Mouse (Mus musculus) liver, postnatal 0 days (tissue): ENCODE results near the gene Atp6ap1l.

Experiments used
- CTCF ChIP-seq: sonication (generic); IDR thresholded peaks from 2 replicates; pipeline ENCODE4 v1.5.1; 2016; ENCODE audit warnings: antibody characterized with exemption, low read depth
- EP300 ChIP-seq: IDR thresholded peaks from 2 replicates; pipeline ENCODE4 v1.6.1; 2016; ENCODE audit warnings: antibody characterized with exemption, low read depth, mild to moderate bottlenecking

DNA sequence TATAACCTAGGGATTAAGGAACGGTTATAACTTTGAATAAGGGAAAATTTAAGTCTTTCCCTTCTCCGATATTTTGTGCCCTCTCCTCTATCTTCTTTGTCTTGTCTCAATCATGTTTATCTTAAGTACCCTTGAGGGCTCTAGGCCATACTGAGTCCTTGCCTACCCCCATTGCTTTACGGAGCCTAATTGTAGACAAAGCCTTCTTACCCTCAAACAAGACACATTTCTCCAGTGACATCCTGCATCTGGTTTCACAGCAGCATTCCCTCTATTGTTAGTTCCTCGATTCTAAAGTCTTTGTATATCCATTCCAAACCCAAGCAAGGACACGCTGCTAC lies 64.0 kb downstream of the Atp6ap1l start:
- TF ChIP-seq CTCF (no peak), EP300 (no peak)
